ENCODE assay signal across 25 mouse cellular contexts in genomic region chr11:118409106-118410072, GRCm38 (mm10). TPM values are rescaled to one million over a fixed set of nuclear protein-coding genes. Genes with fewer than 3 reads are reported as not detected.
DNase-seq lines count a peak whose midpoint lies in the region; ATAC-seq and TF ChIP-seq lines count a peak whose summit lies in the region.
"Had no signal": no experiment of that assay in that cellular context is flagged by ENCODE, and none has a peak within 500 bp of the region (broad histone marks: within the 10 kb centered on the region; RNA-seq: fewer than 3 reads in every experiment).

No protein-coding gene starts in this region.

- no peaks in the 10 kb centered on the region for H3K27me3 ChIP-seq in lung, postnatal 0 days (replicated peaks; ENCODE audit: insufficient read depth, low read length)
- no peaks in the 10 kb centered on the region for H3K27me3 ChIP-seq in hindbrain, embryonic 11.5 days (ENCODE audit: control insufficient read depth, insufficient read depth, low read length)
- H3K27me3 ChIP-seq: embryonic facial prominence, embryonic 13.5 days; forebrain, embryonic 12.5 days; heart, embryonic 12.5 days; hindbrain, embryonic 12.5 days; limb, embryonic 15.5 days; lung, embryonic 15.5 days; neural tube, embryonic 13.5 days had no signal

- 58% methylated on average over 12 of the region's 12 CpGs for WGBS in lung, postnatal 0 days
- WGBS in lung, adult 2 months = 63% methylated on average over 12 of the region's 12 CpGs
- 88% methylated on average over 12 of the region's 12 CpGs for WGBS in hindbrain, embryonic 11.5 days

- peaks cover 21% of the 10 kb centered on the region for H3K36me3 ChIP-seq in lung, postnatal 0 days (ENCODE audit: insufficient read depth, low read length)
- H3K36me3 ChIP-seq in hindbrain, embryonic 11.5 days (ENCODE audit: control insufficient read depth, insufficient read depth, low read length) = 0 out of 2 replicates have a peak, but pooled peaks cover 5% of the 10 kb centered on the region

- DNase-seq in cerebellum, adult 9-11 months = peak; percentile 10
- DNase-seq in lung, postnatal 0 days (ENCODE audit: low spot score) = peak; percentile 28
- no peak for DNase-seq in lung, adult 2 months
- DNase-seq in natural killer cell, adult 2 months (ENCODE audit: low spot score in 2 of 2) = peak; percentile 59 to 78
- DNase-seq in right cerebral cortex, postnatal 36 days (ENCODE audit: low spot score in 2 of 2) = no peak
- no peak for DNase-seq in hindbrain, embryonic 11.5 days (ENCODE audit: low spot score)
- DNase-seq: cerebellum, postnatal 36 days; embryo, embryonic 11 days; heart, postnatal 10 days; kidney, adult 9 months; kidney, postnatal 36 days; midbrain, embryonic 14.5 days; right cerebral cortex, adult 18-20 months; thymus, postnatal 36 days had no signal

- ATAC-seq in cerebellum, adult (ENCODE audit: insufficient number of reproducible peaks, low FRiP score, low TSS enrichment) = no peak
- peak; percentile 36 for ATAC-seq in lung, postnatal 0 days
- no peak for ATAC-seq in hindbrain, embryonic 11.5 days (ENCODE audit: low FRiP score)
- ATAC-seq: CD4-positive, CD25-positive, alpha-beta regulatory T cell, adult 4 months had no signal

- no peak overlapping the region for H3K9ac ChIP-seq in lung, postnatal 0 days (replicated peaks; ENCODE audit: low read depth)
- no peak overlapping the region for H3K9ac ChIP-seq in hindbrain, embryonic 11.5 days (ENCODE audit: low read depth, low read length)
- H3K9ac ChIP-seq: embryonic facial prominence, embryonic 13.5 days; forebrain, embryonic 12.5 days; heart, embryonic 12.5 days; hindbrain, embryonic 12.5 days; limb, embryonic 15.5 days; liver, embryonic 14.5 days; lung, embryonic 15.5 days; neural tube, embryonic 13.5 days had no signal

- no peak overlapping the region for H3K4me2 ChIP-seq in lung, postnatal 0 days (replicated peaks; ENCODE audit: low read depth, low read length)
- no peak overlapping the region for H3K4me2 ChIP-seq in hindbrain, embryonic 11.5 days (replicated peaks; ENCODE audit: low read depth, low read length)
- H3K4me2 ChIP-seq: embryonic facial prominence, embryonic 13.5 days; forebrain, embryonic 12.5 days; heart, embryonic 12.5 days; hindbrain, embryonic 12.5 days; limb, embryonic 15.5 days; lung, embryonic 15.5 days; neural tube, embryonic 13.5 days had no signal

- no peak overlapping the region for H3K4me3 ChIP-seq in lung, postnatal 0 days (ENCODE audit: low read depth, low read length)
- no peak overlapping the region for H3K4me3 ChIP-seq in lung, adult 2 months (replicated peaks; ENCODE audit: extremely low read depth, low read depth, low read length)
- no peak overlapping the region for H3K4me3 ChIP-seq in hindbrain, embryonic 11.5 days (ENCODE audit: low read depth, low read length)
- H3K4me3 ChIP-seq: embryonic facial prominence, embryonic 13.5 days; erythroblast, embryonic 14.5 days; forebrain, embryonic 12.5 days; heart, embryonic 12.5 days; hindbrain, embryonic 12.5 days; limb, embryonic 15.5 days; lung, embryonic 15.5 days; neural tube, embryonic 13.5 days had no signal

- TF ChIP-seq EP300 in lung, postnatal 0 days (IDR thresholded peaks at IDR 0.05) = no peak

- H3K9me3 ChIP-seq in lung, postnatal 0 days (ENCODE audit: low read length) = no peaks in the 10 kb centered on the region
- no peaks in the 10 kb centered on the region for H3K9me3 ChIP-seq in hindbrain, embryonic 11.5 days (ENCODE audit: control insufficient read depth, low read length)
- H3K9me3 ChIP-seq: embryonic facial prominence, embryonic 13.5 days; forebrain, embryonic 12.5 days; heart, embryonic 12.5 days; hindbrain, embryonic 12.5 days; limb, embryonic 15.5 days; lung, embryonic 15.5 days; neural tube, embryonic 13.5 days had no signal

- no peak overlapping the region for H3K27ac ChIP-seq in lung, postnatal 0 days (ENCODE audit: low read length)
- H3K27ac ChIP-seq in hindbrain, embryonic 11.5 days (ENCODE audit: low read depth, low read length) = no peak overlapping the region
- H3K27ac ChIP-seq: embryonic facial prominence, embryonic 13.5 days; hindbrain, embryonic 12.5 days; limb, embryonic 15.5 days; liver, embryonic 14.5 days; lung, embryonic 15.5 days; neural tube, embryonic 13.5 days had no signal

- TF ChIP-seq POLR2A in lung, adult 2 months (IDR thresholded peaks at IDR 0.05; ENCODE audit: borderline replicate concordance, extremely low read depth, low read depth, low read length) = no peak

- TF ChIP-seq CTCF in lung, postnatal 0 days (IDR thresholded peaks at IDR 0.05) = no peak
- no peak for TF ChIP-seq CTCF in lung, adult 2 months (IDR thresholded peaks at IDR 0.05; ENCODE audit: insufficient read depth, low read length)

- no peaks in the 10 kb centered on the region for H3K4me1 ChIP-seq in lung, postnatal 0 days (ENCODE audit: insufficient read depth, low read depth, low read length)
- H3K4me1 ChIP-seq in lung, adult 2 months (ENCODE audit: control insufficient read depth, insufficient read depth, low read length) = no peaks in the 10 kb centered on the region
- H3K4me1 ChIP-seq in hindbrain, embryonic 11.5 days (replicated peaks; ENCODE audit: control insufficient read depth, insufficient read depth, low read length) = no peaks in the 10 kb centered on the region
- H3K4me1 ChIP-seq: embryonic facial prominence, embryonic 13.5 days; forebrain, embryonic 12.5 days; lung, embryonic 15.5 days; neural tube, embryonic 13.5 days had no signal

RNA-seq across cellular contexts. Expression of gene Lgals3bp, which starts 7.5 kb away (rescaled TPM):
- 30.8 and 44.3 TPM in 2 replicates for polyA plus RNA-seq in lung, postnatal 0 days (2015; fragmentation: Nextera tagmentation; extraction: Ambion mirVana)
- 259 and 311 TPM in 2 replicates for polyA plus RNA-seq in lung, adult 2 months (2012; rRNA removed)
- 1.9 and 2.7 TPM in 2 replicates for polyA plus RNA-seq in hindbrain, embryonic 11.5 days (2014; fragmentation: Nextera tagmentation; extraction: Ambion mirVana)

RNA-seq across cellular contexts. Expression of gene Cant1, which starts 9.5 kb away (rescaled TPM):
- polyA plus RNA-seq in lung, postnatal 0 days (2015; fragmentation: Nextera tagmentation; extraction: Ambion mirVana) = 21.3 and 22.5 TPM in 2 replicates
- polyA plus RNA-seq in lung, adult 2 months (2012; rRNA removed) = 55.9 and 61.9 TPM in 2 replicates
- 21.0 and 21.1 TPM in 2 replicates for polyA plus RNA-seq in hindbrain, embryonic 11.5 days (2014; fragmentation: Nextera tagmentation; extraction: Ambion mirVana)

RNA-seq across cellular contexts. Expression of gene C1qtnf1, which starts 18.6 kb away (rescaled TPM):
- 7.2 and 9.1 TPM in 2 replicates for polyA plus RNA-seq in lung, postnatal 0 days (2015; fragmentation: Nextera tagmentation; extraction: Ambion mirVana)
- 17.9 and 21.8 TPM in 2 replicates for polyA plus RNA-seq in lung, adult 2 months (2012; rRNA removed)
- polyA plus RNA-seq in hindbrain, embryonic 11.5 days (2014; fragmentation: Nextera tagmentation; extraction: Ambion mirVana) = 1.1 and 2.5 TPM in 2 replicates
- polyA plus RNA-seq: CD4-positive, CD25-positive, alpha-beta regulatory T cell, adult 4 months; erythroblast, embryonic 14.5 days had no signal

RNA-seq across cellular contexts. Expression of gene Timp2, which starts 53.8 kb away (rescaled TPM):
- polyA plus RNA-seq in lung, postnatal 0 days (2015; fragmentation: Nextera tagmentation; extraction: Ambion mirVana) = 105 and 107 TPM in 2 replicates
- polyA plus RNA-seq in lung, adult 2 months (2012; rRNA removed) = 353 and 397 TPM in 2 replicates
- polyA plus RNA-seq in hindbrain, embryonic 11.5 days (2014; fragmentation: Nextera tagmentation; extraction: Ambion mirVana) = 39.5 and 41.2 TPM in 2 replicates

Comparison
In these comparisons a context has a peak if more than half of its experiments do, and no peak if none do; other contexts are left out.
1. DNase-seq: peak in cerebellum, adult 9-11 months (single experiment), lung, postnatal 0 days (single experiment) and natural killer cell, adult 2 months (2 of 2); none in lung, adult 2 months (single experiment), right cerebral cortex, postnatal 36 days (0 of 2) and hindbrain, embryonic 11.5 days (single experiment).